Mouse (Mus musculus): ENCODE results near the gene Cd72. TPM values are rescaled to one million over a fixed set of nuclear protein-coding genes. Genes with fewer than 3 reads are reported as not detected.
A peak's percentile ranks its signal among the peaks of the same experiment; 100 is the strongest.

Cd72 gene
- polyA plus RNA-seq, 1 experiment from 2014 or later: 5.2 TPM

DNA sequence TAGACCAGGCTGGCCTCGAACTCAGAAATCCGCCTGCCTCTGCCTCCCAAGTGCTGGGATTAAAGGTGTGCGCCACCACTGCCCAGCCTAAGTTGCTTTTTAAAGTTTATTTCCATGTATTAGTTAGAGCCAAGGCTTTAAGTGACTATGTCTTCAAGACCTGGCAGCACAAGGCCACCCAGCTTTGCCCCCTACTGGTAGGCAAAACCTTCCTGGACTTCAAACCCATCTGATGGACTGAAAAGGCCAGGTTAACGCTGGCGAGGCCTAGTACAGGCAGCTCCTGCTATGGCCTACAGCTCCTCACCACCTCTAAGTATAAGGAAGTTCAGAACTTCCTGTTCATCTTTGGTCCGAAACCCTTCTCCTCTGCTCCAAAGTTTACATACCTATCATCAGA, 22.2 kb upstream of the Cd72 start:
- no peak overlapping the region for H3K9ac ChIP-seq
- no peaks in the 10 kb centered on the region for H3K9me3 ChIP-seq
- H3K27me3 ChIP-seq (replicated peaks): no peaks in the 10 kb centered on the region
- ATAC-seq (ENCODE audit: insufficient read depth, low FRiP score, low read depth): no peak
- no peak overlapping the region for H3K27ac ChIP-seq
- H3K4me1 ChIP-seq: no peaks in the 10 kb centered on the region
- no peak overlapping the region for H3K4me2 ChIP-seq
- H3K36me3 ChIP-seq: no peaks in the 10 kb centered on the region
- H3K4me3 ChIP-seq (replicated peaks): no peak overlapping the region
- 82% methylated on average over 6 of the region's 6 CpGs for WGBS

DNA sequence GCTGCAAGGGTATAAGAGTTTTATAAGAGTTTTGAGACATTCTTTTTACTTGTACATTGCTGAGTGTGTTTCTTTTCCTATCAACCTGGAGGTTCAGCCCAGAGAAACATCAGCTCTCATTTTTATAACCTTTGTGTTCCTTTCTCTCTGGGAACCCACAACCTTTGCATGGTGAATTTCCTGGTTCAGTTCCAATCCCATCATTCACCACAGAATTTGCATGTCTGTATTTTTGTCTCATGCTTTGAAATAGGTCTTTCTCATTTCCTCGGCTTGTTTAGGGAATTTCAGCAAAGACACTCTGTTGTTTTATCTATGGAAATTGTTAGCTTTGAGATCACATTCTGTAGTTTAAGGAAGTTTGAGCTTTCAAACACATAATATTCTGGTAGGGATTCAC, 19.2 kb upstream of the Cd72 start:
- Histone ChIP-seq H3K9me3 (no peaks in the 10 kb centered on the region), H3K9ac (no peak overlapping the region), H3K27ac (no peak overlapping the region), H3K4me2 (no peak overlapping the region), H3K27me3 (replicated peaks) (no peaks in the 10 kb centered on the region), H3K36me3 (no peaks in the 10 kb centered on the region), H3K4me3 (replicated peaks) (no peak overlapping the region), H3K4me1 (no peaks in the 10 kb centered on the region)
- ATAC-seq (ENCODE audit: insufficient read depth, low FRiP score, low read depth): no peak
- 70% methylated on average over 1 of the region's 1 CpGs for WGBS

DNA sequence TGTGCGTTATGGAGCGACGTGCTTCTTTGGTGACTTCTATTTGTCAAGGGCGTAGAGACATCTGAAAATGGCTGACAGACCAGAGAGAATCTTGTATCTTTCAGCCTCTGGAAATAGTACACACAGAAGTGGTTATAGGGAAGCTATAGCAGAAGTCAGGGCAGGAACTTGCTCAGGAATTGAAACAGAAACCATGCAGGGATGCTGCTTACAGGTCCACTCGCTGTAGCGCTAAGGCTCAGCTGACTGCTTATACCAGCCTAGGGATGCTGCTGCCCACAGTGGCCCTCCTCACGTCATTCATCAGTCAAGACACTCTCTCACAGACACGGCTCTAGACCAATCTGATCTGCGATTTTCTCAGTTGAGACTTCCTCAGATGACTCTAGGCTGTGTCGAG, 15.9 kb upstream of the Cd72 start:
- no peak for ATAC-seq (ENCODE audit: insufficient read depth, low FRiP score, low read depth)
- no peaks in the 10 kb centered on the region for H3K27me3 ChIP-seq (replicated peaks)
- no peaks in the 10 kb centered on the region for H3K9me3 ChIP-seq
- H3K27ac ChIP-seq: no peak overlapping the region
- 90% methylated on average over 10 of the region's 10 CpGs for WGBS
- H3K4me3 ChIP-seq (replicated peaks): no peak overlapping the region
- no peaks in the 10 kb centered on the region for H3K4me1 ChIP-seq
- H3K4me2 ChIP-seq: no peak overlapping the region
- H3K9ac ChIP-seq: no peak overlapping the region
- H3K36me3 ChIP-seq: no peaks in the 10 kb centered on the region

- H3K27me3 ChIP-seq (replicated peaks): no peaks in the 10 kb centered on the region
- H3K9me3 ChIP-seq: no peaks in the 10 kb centered on the region
- ATAC-seq (ENCODE audit: insufficient read depth, low FRiP score, low read depth): no peak
- H3K27ac ChIP-seq: no peak overlapping the region
- no peak overlapping the region for H3K4me2 ChIP-seq
- no peaks in the 10 kb centered on the region for H3K36me3 ChIP-seq
- no peak overlapping the region for H3K9ac ChIP-seq
- no peaks in the 10 kb centered on the region for H3K4me1 ChIP-seq
- 83% methylated on average over 7 of the region's 7 CpGs for WGBS
- no peak overlapping the region for H3K4me3 ChIP-seq (replicated peaks)
Measured at GRCm38 (mm10) chr4:43466872-43467271, 12.4 kb upstream of the Cd72 start.

- H3K4me1 ChIP-seq: no peaks in the 10 kb centered on the region
- H3K9me3 ChIP-seq: no peaks in the 10 kb centered on the region
- H3K4me3 ChIP-seq (replicated peaks): no peak overlapping the region
- ATAC-seq (ENCODE audit: insufficient read depth, low FRiP score, low read depth): no peak
- H3K4me2 ChIP-seq: no peak overlapping the region
- no peak overlapping the region for H3K27ac ChIP-seq
- H3K9ac ChIP-seq: no peak overlapping the region
- 76% methylated on average over 6 of the region's 6 CpGs for WGBS
- H3K27me3 ChIP-seq (replicated peaks): no peaks in the 10 kb centered on the region
- no peaks in the 10 kb centered on the region for H3K36me3 ChIP-seq
Measured at GRCm38 (mm10) chr4:43465935-43466334, 11.5 kb upstream of the Cd72 start.

DNA sequence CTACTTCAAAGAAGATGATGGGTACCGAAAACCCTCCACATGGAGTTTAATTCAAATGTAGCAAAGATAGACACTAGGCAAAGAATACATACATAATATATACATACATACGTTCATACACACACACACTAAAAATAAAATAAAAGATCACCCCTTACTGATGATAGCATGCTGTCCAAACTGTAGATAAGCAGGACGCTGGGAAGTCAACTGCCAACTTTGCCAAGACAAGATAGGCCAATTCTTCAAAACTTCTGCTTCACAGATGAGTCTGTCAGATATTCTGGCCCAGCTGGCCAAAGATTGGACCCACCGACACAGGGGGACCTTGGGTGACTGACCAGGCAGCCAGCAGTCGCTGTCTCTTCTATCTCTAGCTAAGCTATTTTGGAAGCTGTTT, 8.7 kb upstream of the Cd72 start:
- 85% methylated on average over 5 of the region's 5 CpGs for WGBS
- no peak overlapping the region for H3K4me3 ChIP-seq (replicated peaks)
- H3K27me3 ChIP-seq (replicated peaks): no peaks in the 10 kb centered on the region
- no peaks in the 10 kb centered on the region for H3K9me3 ChIP-seq
- H3K36me3 ChIP-seq: no peaks in the 10 kb centered on the region
- no peak for ATAC-seq (ENCODE audit: insufficient read depth, low FRiP score, low read depth)
- H3K4me2 ChIP-seq: no peak overlapping the region
- no peak overlapping the region for H3K27ac ChIP-seq
- H3K4me1 ChIP-seq: no peaks in the 10 kb centered on the region
- no peak overlapping the region for H3K9ac ChIP-seq

DNA sequence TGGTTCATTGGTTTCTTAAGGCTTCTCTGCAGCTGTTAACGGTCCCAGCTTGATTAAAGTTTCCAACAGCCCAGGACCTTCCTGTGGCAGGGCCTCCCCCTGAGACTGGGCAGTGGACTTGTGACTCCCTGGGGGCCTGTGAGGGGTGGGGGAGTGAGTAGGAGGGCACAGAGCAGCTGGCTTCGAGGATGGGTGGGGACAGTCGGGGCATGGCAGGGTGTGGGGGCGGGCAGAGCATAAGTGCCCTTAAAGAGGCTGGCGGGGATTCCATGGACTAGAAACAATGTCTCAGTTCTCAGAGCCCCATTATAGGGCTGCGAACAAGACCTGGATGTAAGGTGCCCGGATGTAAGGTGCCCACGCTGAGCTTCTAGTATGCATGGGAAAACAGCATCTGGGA, 2.7 kb upstream of the Cd72 start:
- no peak overlapping the region for H3K4me2 ChIP-seq
- whole genome bisulfite sequencing: 26% methylated on average over 8 of the region's 8 CpGs
- H3K36me3 ChIP-seq: no peaks in the 10 kb centered on the region
- H3K9ac ChIP-seq: no peak overlapping the region
- peaks cover 30% of the 10 kb centered on the region for H3K27me3 ChIP-seq (replicated peaks)
- no peaks in the 10 kb centered on the region for H3K9me3 ChIP-seq
- H3K4me1 ChIP-seq: peaks cover 12% of the 10 kb centered on the region
- ATAC-seq (ENCODE audit: insufficient read depth, low FRiP score, low read depth): no peak
- H3K4me3 ChIP-seq (replicated peaks): no peak overlapping the region
- H3K27ac ChIP-seq: no peak overlapping the region

GRCm38 (mm10) chr4:43456470-43456869, 2.0 kb upstream of the Cd72 start:
- peaks cover 12% of the 10 kb centered on the region for H3K4me1 ChIP-seq
- H3K4me2 ChIP-seq: no peak overlapping the region
- H3K27ac ChIP-seq: no peak overlapping the region
- peaks cover 31% of the 10 kb centered on the region for H3K27me3 ChIP-seq (replicated peaks)
- H3K36me3 ChIP-seq: no peaks in the 10 kb centered on the region
- no peak overlapping the region for H3K4me3 ChIP-seq (replicated peaks)
- no peaks in the 10 kb centered on the region for H3K9me3 ChIP-seq
- no peak for ATAC-seq (ENCODE audit: insufficient read depth, low FRiP score, low read depth)
- 36% methylated on average over 4 of the region's 4 CpGs for WGBS
- H3K9ac ChIP-seq: no peak overlapping the region

- peak overlapping the region; percentile 49 for H3K4me2 ChIP-seq
- no peak overlapping the region for H3K9ac ChIP-seq
- H3K27ac ChIP-seq: no peak overlapping the region
- H3K36me3 ChIP-seq: no peaks in the 10 kb centered on the region
- H3K4me1 ChIP-seq: peaks cover 12% of the 10 kb centered on the region
- ATAC-seq (ENCODE audit: insufficient read depth, low FRiP score, low read depth): no peak
- H3K9me3 ChIP-seq: no peaks in the 10 kb centered on the region
- WGBS: 1% methylated on average over 17 of the region's 18 CpGs
- H3K27me3 ChIP-seq (replicated peaks): peaks cover 31% of the 10 kb centered on the region
- peak overlapping the region; percentile 21 for H3K4me3 ChIP-seq (replicated peaks)
Measured at GRCm38 (mm10) chr4:43453413-43453812, 1.0 kb downstream of the Cd72 start.

- Histone ChIP-seq H3K36me3 (peaks cover 6% of the 10 kb centered on the region; the same call in 1 of the 2 replicates), H3K4me1 (peaks cover 12% of the 10 kb centered on the region), H3K27me3 (replicated peaks) (peaks cover 31% of the 10 kb centered on the region), H3K4me2 (no peak overlapping the region), H3K27ac (no peak overlapping the region), H3K4me3 (replicated peaks) (no peak overlapping the region), H3K9ac (no peak overlapping the region), H3K9me3 (no peaks in the 10 kb centered on the region)
- no peak for ATAC-seq (ENCODE audit: insufficient read depth, low FRiP score, low read depth)
- WGBS: 48% methylated on average over 11 of the region's 11 CpGs
Measured at GRCm38 (mm10) chr4:43452315-43452714, 2.1 kb downstream of the Cd72 start.

GRCm38 (mm10) chr4:43448554-43448953, 5.9 kb downstream of the Cd72 start:
- Histone ChIP-seq H3K9me3 (no peaks in the 10 kb centered on the region), H3K9ac (no peak overlapping the region), H3K27ac (no peak overlapping the region), H3K4me1 (peaks cover 15% of the 10 kb centered on the region), H3K27me3 (replicated peaks) (peaks cover 14% of the 10 kb centered on the region), H3K36me3 (peaks cover 29% of the 10 kb centered on the region), H3K4me3 (replicated peaks) (no peak overlapping the region), H3K4me2 (no peak overlapping the region)
- no peak for ATAC-seq (ENCODE audit: insufficient read depth, low FRiP score, low read depth)
- 83% methylated on average over 3 of the region's 3 CpGs for WGBS

DNA sequence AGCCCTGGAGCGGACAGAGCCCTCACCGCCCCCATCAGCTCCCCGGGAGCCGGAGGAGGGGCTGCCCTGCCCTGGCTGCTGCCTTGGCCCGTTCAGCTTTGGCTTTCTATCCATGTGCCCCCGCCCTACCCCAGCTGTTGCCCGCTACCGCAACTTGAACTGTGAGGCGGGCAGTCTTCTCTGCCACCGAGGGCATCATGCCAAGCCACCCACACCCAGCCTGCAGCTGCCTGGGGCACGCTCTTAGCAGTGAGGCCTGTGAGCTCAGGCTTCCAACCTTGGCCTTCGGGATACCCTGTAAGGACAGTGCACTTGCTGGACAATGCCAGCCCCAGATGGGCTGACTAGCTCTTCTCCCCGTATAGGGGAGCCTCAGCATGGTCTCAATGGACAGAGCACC, 7.2 kb downstream of the Cd72 start:
- Histone ChIP-seq H3K4me2 (no peak overlapping the region), H3K9ac (no peak overlapping the region), H3K9me3 (no peaks in the 10 kb centered on the region), H3K27me3 (replicated peaks) (peaks cover 2% of the 10 kb centered on the region; the same call in 1 of the 2 replicates), H3K36me3 (peaks cover 29% of the 10 kb centered on the region), H3K4me1 (peaks cover 11% of the 10 kb centered on the region), H3K27ac (no peak overlapping the region), H3K4me3 (replicated peaks) (no peak overlapping the region)
- no peak for ATAC-seq (ENCODE audit: insufficient read depth, low FRiP score, low read depth)
- 88% methylated on average over 13 of the region's 13 CpGs for WGBS

DNA sequence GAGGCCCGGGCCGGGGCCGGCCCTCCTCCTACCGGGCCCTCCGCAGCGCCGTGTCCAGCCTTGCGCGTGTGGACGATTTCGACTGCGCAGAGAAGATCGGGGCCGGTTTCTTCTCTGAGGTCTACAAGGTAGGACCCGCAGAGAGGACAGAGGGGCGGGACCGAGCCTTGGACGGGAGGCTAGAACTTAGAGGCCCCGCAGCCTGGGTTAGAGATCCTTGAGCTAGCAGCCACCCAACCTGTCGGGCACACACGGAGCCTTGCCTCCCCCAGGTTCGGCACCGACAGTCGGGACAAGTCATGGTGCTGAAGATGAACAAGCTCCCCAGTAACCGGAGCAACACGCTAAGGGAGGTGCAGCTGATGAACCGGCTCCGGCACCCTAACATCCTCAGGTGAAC, 10.9 kb downstream of the Cd72 start:
- Histone ChIP-seq H3K4me1 (peaks cover 11% of the 10 kb centered on the region), H3K4me3 (replicated peaks) (peak overlapping the region; percentile 97), H3K9ac (peak overlapping the region; percentile 96), H3K36me3 (peaks cover 29% of the 10 kb centered on the region), H3K4me2 (peak overlapping the region; percentile 85), H3K9me3 (no peaks in the 10 kb centered on the region), H3K27me3 (replicated peaks) (no peaks in the 10 kb centered on the region), H3K27ac (peak overlapping the region; percentile 94)
- under 1% methylated on average over 28 of the region's 28 CpGs for WGBS
- no peak for ATAC-seq (ENCODE audit: insufficient read depth, low FRiP score, low read depth)
